Mouse (Mus musculus) right cerebral cortex, postnatal 25 days (tissue): Measurements from ENCODE around the gene Lrrc58.

Source experiments
- DNase-seq: peaks from one replicate; pipeline ENCODE4 v3.0.0; 2022

Gene Lrrc58

DNA sequence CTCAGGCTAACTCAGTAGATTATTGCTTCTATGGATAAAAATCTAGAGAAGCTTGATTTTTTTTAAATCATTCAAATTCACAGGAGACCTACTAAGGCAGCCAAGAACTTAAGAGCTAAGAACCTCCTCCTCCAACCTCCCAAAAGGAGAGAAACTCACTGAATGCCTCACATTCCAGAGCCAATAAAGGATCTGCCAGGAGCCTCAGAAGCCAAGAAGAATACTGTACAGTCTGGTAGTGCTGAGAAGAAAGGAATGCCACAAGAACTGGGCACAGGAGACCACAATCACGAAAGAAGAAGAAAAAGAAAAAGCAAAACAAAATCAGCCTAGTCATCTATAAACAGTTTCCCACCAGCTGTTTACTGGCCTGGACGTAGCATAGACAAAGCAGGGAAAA is 60.8 kb downstream of the Lrrc58 start:
- no peak for DNase-seq

DNA sequence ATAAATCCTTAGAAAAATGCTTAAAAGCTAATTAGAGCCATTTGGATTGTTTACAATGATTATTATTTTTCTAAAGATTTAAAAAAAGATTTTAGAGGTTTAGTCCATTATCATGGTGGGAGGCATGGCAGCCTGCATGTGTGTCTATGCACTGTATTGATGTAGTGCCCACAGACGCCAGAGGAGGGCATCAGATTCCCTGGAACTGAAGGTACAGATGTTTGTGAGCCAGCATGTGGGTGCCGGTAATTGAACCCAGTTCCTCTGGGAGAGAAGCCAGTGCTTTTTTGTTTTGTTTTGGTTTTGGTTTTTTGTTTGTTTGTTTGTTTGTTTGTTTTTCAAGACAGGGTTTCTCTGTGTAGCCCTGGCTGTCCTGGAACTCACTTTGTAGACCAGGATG is 61.4 kb downstream of the Lrrc58 start:
- DNase-seq: no peak

DNA sequence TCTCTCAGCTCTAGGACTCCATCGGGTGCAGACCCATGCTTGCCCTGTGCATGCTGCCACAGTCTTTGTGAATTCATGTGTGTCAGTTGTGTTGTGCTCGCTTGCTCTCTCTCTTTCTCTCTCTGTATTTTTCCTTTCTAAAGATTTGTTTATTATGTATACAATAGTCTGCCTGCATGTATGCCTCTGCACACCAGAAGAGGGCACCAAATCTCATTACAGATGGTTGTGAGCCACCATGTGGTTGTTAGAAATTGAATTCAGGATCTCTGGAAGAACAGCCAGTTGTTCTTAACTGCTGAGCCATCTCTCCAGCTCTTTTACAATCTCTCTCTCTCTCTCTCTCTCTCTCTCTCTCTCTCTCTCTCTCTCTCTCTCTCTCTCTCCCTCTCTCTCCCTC is 66.7 kb downstream of the Lrrc58 start:
- DNase-seq: no peak

DNA sequence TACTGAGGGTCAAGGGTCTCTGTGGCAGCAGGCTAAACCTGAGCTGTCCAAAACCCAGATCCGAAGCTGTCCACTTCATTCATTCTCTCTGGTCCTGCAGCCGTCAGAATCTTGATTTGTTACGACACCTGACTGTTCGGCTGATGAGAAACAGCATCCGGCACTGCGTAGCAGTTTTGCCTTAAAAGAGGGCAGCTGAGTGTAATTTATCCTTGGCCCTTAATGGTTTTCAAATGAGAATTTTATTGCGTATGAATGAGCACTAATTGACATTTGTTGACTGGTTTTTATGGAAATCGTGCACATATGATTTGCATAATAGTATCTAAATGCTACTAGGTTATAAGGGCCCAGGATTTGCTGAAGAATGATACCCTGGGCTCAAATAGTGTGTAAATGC is 69.1 kb downstream of the Lrrc58 start:
- DNase-seq: no peak
